Mouse (Mus musculus): ENCODE results near the gene Izumo1r.
A peak's percentile ranks its signal among the peaks of the same experiment; 100 is the strongest.

The Izumo1r gene

DNA sequence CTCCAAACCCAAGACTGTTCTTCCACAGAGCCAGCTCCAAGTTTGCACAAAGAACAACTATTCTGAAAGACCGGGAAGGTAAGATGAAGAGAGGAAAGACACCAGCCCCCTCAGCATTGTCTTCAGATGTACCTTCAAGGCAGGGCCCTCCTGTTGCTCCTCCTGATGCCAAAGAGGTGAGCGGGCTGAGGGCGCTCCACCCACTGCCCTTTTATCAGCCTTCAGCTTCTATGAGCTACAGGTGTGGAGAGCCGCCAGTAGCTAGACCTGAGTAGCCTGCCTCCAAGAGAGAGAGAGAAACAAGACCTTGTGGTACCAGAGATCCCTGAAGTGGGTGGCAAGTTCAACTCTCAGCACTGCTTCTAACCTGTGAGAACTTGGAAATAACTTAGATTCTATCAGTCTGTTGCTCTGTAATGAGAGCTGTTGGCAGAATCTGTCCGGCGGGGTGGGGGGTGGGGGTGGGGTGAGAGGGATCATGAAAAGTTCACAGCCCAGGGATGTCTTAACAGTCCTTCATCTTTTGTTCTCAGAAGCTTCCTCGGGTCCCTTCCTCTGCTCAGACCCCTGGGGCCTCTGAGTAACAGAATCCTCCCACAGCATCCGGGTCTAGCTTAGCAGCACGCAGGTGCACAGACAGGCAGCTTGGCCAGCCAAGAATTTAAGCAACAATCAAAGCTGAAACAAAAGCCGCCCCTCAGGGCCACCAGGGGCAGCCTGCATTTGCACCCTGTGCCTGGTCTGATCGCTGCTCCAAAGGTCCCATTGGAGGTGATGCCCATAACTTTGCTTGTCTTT lies at the start of gene Izumo1r:
Gene Izumo1r (minus strand): TSS at position 369 of the 798 bp plus-strand sequence.
- no peak for DNase-seq (ENCODE audit: low spot score in 2 of 2)

DNA sequence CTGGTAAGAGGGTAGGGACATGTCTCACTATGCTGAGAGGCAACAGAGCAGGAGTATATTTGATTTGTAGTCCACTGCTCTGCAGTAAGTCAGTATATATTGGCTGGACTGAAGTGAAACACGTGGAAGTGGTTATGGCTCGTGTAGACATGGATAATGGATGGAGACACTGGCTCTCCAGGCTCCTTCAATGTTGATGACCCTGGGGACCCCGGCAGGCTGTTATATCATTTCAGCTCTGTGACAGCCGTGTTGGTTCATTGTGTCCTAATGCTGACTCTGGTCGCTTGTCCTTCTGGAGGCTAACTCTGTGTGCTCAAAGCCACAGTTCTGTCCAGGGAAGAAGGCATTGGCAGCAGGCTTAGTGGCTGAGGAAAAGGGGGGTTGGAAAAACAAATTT lies 47.3 kb upstream of the Izumo1r start:
- no peak for DNase-seq (ENCODE audit: low spot score in 2 of 2)

DNA sequence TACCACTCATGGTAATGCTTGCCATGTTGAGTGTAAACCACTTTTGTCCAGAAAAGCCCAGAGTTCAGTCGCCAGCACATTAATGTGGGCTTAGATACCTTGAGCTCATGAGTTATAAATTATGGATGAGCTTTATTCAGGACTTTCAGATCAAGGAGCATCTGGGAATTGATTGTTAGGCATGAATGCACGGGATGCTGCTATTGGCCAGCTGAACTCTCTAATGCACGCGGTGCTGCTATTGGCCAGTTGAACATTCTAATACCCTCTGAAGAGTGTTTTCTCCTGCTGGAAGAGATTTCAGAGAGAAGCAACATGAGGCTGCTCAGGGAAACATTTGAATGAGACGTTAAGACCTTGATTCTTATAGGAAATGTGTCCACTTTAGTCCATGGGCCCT lies 45.1 kb upstream of the Izumo1r start:
- no peak for DNase-seq (ENCODE audit: low spot score in 2 of 2)

DNA sequence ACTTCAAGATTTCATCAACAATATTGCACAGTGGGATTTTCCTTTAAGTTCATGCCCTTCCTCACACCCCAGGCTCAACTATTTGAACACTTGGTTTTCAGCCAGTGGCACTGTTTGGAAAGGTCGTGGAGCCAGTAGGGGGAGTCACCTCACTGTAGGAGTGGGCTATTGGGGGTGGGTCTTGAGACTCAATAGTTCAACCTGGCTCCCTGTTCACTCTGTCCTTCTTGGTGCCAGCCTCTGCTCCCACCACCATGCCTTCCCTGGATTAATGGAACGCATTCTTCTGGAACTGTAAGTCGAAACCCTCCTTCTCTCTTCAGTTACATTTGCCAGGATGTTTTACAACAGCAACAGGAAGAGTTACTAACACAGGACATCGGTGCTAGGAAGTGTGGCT lies 42.9 kb upstream of the Izumo1r start:
- no peak for DNase-seq (ENCODE audit: low spot score in 2 of 2)

DNA sequence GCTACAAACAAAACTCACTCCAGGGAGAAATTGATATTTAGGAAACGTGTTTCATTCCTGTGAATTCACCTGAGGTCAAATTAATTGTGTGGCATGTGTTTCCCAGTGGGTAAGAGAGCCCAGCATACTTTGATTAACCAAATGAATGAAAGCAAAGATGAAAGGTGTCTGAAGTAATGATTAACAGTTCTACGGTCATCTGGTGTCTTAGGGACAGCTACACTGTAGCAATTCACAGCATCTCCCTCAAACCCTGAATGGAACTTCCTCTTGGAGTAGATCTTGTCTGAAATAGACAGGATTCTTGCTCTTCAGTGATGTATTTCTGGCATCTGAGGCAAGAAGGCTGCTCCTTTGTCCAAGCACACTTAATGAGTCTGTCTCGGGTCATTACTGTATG lies 42.2 kb upstream of the Izumo1r start:
- DNase-seq (ENCODE audit: low spot score in 2 of 2): no peak

DNA sequence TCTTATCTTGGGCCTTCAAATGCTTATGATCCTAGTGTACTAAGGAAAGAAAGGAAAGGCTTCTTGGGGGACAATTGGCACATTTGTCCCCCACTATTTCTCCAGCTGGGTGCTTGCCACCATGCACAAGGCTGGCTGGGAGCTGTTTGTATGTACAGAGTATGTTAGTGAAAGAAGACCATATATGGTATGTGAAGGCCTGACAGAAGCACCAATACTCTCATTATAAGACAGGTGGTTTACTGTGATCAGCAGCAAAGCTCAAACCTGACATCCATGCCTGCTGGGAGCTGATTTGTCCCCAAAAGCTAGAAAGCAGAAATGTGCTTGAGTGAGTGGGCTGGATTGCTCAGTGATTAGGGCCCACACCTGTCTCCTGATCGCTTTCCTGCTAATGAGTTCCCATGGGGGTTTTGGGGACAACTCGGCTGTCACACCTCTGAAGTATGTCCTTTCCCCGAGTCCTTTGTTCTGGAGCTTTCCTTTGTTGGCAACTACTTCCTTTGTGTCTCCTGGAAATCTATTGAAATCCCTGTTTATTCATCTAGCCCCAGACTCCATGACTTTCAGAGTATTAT lies 38.5 kb upstream of the Izumo1r start:
- DNase-seq (ENCODE audit: low spot score in 2 of 2): no peak

DNA sequence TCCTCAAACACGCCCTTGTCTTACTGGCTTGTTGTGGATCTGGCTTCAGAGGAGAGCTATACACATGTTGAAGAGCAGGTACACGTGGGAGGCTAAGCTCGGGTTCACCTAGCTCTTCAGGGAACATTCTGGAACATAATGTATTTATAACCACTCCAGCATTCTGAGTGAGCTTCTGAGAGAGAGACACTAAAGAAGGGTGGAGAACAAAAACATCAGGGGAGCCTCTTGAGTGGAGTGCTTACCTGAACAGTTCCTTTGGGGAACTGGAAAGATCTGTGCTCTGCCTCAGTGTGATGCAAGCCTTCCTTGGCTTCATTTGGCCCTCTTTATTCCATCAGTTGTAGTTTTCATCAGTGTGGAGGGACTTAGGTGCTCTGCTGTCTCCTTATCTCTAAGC lies 35.9 kb upstream of the Izumo1r start:
- DNase-seq (ENCODE audit: low spot score in 2 of 2): no peak

DNA sequence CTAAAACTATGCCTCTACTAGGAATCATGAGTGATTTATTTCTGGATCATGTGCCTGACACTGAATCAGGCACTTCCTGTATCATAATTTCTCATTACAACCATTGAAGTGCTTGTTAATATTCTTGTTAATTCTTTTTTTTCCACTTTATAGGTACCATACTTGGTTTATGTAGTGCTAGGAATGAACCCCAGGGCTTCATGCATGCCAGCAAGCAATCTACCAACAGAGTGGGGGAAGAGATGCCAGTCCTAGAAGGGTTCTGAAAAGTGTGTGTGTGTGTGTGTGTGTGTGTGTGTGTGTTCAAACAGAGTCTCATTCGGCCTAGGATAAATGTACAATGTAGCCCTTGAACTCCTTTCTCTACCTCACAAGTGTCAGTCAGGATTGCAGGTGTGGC lies 33.6 kb upstream of the Izumo1r start:
- DNase-seq (ENCODE audit: low spot score in 2 of 2): no peak

DNA sequence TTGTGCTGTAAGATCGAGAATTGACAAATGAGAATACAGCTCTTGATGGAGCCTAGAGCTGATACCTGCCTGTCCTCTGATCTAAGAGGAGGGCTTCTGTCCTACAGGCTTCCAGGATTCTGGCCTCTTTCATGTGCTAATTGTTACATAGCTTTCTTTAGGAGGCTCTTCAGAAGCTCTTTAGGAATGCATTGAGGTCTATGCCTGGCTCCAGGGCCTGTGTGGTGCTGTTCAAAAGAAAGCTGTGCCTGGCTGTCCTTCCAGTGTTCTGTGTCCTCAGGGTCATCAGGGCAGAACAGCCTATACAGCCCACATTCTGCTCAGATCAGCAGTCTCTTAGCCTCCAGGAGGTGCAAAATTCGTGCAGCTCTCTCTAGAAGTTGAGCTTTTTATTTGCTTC lies 31.1 kb upstream of the Izumo1r start:
- no peak for DNase-seq (ENCODE audit: low spot score in 2 of 2)

DNA sequence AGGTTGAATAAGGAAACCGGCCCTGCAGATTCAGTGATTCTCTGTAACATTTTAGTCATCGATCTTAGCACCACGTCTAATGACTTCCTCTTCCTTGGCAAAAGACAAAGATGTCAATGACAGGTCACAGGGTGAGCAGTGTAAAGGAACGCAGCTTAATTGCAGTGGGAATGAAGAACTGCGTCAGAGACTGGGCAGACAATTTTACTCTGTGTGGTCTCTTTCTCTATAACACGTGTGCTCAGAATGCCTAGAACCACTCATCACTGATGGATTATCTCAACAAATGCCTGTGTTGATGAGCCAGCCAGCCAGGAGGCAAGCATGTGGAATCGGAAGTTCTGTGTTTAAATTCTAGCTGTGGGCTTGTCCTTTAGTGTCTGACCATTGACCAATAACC lies 28.2 kb upstream of the Izumo1r start:
- no peak for DNase-seq (ENCODE audit: low spot score in 2 of 2)

DNA sequence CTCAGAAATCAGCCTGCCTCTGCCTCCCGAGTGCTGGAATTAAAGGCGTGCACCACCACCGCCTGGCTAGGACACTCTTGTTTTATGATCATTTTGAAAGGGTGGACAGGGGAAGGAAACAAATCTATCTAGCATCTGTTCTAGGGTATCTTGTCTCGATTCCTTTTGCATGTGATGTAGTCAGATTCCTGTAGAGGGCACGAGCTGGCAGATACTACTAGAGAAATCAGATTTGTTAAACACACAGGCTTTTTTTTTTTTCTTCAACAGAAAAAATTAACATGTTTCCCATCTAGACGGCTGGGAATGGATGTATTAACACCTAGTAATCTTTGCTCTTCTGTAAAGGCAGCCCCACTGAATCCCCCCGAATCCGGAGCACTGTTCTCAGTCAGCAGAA lies 27.5 kb upstream of the Izumo1r start:
- DNase-seq (ENCODE audit: low spot score in 2 of 2): no peak

DNA sequence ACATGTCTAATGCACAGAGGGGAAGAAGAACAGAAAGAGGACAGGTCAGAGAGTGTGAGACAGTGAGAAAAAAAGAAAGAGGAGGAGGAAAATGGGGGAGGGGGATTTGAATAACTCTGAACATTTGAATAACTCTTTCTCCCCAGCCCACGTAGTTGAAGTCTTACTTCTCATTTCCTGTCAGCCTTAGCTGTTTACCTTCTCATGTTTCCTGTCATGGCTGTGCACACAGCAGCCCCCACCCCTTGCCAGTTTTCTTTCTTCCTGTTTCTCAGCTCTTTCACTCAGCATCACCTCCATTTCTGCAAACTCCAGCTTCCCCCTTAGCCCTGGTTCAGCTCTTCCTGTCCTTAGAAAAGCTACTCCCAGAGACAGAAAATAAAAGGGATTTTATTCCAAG lies 22.8 kb upstream of the Izumo1r start:
- no peak for DNase-seq (ENCODE audit: low spot score in 2 of 2)

DNA sequence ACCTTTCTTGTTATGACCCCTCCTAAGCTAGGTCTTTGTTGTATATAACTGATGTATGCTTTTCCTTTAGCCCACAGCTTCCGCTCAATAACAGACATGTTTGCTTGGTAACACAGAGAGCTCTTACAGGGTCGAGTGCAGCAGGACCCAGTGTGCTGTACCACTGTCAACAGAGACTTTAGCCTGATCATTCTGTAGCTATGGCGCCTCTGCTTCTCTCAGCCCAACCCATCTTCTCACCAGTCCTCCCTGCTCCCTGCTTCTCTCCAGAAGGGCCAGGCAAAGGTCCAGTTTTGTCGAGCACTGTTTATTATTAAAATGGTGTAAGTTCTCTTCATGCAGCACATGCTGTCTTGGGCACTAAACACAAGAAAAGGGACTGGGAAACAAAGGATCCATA lies 19.9 kb upstream of the Izumo1r start:
- no peak for DNase-seq (ENCODE audit: low spot score in 2 of 2)

DNA sequence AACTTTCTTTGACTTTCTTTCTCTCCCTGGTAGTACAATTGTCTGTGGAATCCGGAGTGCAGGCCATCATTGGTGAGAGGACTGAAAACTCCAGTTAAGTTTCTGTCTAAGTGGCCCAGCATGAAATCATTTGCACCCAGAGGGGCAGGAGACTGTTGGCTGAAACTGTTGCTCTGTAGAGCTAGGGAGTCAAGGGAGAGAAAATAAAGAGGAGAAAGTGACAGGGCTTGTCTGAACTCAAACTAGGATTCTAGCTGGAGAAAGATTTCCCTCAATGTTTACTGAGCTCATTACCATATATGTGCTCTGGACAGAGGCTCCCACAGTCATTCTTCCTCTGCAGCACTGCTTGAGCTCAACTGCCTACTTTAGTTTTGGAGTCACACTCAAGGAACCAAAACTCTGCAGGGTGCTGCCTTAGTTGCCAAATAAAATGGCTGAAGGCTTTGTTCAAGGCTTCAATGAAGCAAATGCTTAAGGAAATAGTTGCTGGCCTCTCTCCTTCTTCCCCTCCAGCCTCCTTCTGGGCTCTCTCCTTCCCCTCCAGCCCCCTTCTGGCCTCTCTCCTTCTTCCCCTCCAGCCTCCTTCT lies 18.3 kb upstream of the Izumo1r start:
- no peak for DNase-seq (ENCODE audit: low spot score in 2 of 2)

DNA sequence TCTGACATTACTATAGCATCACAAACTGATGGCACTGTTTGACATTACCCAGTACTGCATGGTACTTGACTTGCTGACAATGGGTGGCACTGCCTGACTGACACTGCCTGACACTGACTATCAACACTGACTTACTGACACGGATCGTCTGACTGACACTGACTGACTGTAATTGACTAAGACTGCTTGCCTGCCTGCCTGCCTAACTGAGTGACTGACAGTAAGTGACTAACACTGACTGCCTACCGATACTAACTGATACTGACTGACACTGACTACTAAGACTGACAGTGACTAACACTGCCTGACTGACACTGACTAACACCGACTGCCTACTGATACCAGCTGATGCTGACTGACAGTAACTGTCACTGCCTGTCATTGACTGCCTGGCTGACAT lies 17.5 kb upstream of the Izumo1r start:
- no peak for DNase-seq (ENCODE audit: low spot score in 2 of 2)

DNA sequence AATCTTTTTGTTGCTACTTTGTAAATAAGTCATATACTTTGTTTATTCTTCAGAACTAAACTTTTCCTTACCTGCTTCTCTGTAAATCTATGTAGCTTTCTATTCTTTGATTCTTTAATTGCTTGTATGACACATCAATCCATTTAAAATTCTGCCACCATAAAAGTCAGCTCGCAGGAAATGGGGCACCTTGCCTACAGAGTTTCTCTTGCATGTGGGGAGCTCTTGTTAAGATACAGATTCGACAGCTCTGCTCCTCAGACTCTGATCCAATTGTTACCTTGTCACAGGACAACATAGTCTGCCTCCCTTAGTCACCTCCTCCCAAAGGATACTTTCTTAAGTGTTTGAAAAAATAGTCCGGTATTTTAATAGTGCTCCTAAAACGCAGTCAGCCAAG lies 16.9 kb upstream of the Izumo1r start:
- DNase-seq (ENCODE audit: low spot score in 2 of 2): no peak

DNA sequence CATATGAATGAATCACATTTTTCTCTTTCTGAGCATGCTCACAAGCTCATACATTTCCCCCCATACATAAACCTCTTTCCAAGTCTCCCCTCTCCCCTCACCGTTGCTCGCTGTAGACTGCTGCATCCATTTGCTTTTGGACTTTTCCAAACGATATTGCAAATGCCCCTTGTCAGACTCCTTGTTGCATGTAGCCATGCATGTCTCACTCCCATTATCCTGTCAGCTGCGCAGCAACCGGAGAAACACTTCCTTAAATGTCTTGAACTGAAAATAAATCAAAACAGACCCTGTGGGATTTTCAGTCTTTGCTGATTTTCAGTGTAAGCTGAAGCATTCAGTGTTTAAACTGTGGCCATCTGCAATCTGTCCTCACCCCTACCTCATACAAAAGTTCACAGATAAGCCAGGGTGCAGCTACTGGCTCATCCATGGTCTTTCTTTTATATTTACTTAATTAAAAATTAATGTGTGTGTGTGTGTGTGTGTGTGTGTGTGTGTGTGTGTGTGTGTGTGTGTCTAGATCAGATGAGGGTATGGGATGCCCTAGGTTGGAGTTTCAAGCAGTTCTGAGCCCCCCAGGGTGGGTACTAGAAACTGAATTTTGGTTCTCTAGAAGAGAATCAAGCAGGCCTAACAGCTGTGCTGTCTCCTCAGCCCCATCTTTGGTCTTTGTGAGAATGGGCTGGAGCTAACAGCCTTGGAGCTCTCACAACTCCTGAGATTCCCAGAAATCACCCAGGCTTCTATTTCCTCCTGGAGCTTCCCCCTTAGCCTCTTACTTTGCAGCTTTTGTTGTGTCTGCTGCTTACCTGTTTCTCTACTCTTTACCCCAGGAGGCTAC lies 15.3 kb upstream of the Izumo1r start:
- no peak for DNase-seq (ENCODE audit: low spot score in 2 of 2)

DNA sequence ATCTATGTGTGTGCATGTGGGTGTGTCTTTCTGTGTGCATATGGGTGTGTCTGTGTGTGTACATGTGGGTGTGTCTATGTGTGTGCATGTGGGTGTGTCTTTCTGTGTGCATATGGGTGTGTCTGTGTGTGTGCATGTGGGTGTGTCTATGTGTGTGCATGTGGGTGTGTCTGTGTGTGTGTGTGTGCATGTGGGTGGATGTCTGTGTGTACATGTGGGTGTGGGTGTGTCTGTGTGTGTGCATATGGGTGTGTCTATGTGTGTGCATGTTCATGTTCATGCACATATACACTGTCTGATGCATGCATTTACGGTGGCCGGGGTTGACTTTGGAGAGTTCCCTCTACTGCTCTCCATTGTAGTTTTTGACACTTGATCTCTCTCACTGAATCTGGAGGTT lies 13.9 kb upstream of the Izumo1r start:
- no peak for DNase-seq (ENCODE audit: low spot score in 2 of 2)

DNA sequence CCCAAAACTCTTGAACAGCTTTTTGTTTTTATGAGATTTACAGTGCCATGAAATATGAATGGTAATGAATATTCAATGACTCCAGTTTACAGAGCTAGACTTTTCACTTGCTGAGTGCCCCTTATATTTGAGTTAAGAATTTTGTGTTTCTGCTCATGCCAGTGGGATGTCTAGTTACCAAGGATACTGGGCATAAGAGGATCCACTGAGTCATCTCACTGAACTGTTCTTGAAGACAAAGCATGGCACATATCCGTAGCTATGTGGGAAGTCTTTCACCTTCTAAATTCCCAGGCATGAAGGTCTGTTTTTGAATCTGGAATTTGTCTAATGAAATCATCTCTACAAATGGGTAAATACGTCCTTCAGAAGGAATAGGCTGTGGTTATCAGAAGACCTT lies 8.3 kb upstream of the Izumo1r start:
- no peak for DNase-seq (ENCODE audit: low spot score in 2 of 2)

DNA sequence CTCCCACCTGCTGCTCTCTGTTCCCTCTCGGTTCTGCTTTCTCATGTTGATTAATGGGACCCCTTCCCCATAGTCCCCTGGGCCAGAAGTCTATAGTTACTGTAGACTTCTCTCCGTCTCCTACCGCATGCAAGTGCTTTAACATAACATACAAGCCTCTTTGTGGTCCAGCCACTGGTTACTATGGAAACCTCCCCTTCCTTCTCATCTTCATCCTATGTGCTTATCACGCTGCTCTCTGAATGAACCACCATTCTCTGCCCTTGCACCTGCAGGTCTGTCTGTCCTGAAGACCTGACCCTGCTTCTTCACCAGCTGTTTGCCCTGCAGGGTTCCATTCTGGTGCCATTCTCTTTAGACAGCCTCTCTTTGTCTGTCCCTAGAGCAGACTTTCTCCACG lies 6.2 kb upstream of the Izumo1r start:
- no peak for DNase-seq (ENCODE audit: low spot score in 2 of 2)

DNA sequence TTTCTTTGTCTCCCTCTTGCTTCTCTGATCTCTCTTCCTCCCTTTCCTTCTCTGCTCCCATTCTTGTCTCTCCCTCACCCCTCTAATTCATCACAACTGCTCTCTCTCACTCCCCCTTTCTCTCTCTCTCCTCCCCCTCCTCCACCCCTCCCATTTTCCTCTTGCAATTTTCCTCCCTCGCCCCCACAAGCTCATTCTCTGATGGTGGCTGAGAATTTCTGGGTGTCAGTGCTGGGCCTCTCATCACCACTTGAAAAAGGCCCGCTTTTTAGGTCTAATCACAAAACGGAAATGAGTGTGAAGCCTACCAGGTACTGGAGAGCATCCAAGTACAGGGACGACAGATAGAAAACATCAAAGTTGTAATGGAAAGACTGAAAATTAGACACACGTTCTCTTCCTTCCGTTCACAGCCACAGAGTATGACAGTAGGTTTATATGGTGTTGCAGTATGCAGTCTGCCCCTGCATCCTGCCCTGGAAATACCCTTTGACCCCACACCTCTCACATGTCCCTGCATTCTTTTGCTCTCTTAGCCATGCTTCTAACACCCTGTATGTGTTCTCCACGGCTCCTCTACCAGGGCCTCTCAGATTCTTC lies 4.2 kb upstream of the Izumo1r start:
- peak; percentile 32 to 36 for DNase-seq (ENCODE audit: low spot score in 2 of 2)

DNA sequence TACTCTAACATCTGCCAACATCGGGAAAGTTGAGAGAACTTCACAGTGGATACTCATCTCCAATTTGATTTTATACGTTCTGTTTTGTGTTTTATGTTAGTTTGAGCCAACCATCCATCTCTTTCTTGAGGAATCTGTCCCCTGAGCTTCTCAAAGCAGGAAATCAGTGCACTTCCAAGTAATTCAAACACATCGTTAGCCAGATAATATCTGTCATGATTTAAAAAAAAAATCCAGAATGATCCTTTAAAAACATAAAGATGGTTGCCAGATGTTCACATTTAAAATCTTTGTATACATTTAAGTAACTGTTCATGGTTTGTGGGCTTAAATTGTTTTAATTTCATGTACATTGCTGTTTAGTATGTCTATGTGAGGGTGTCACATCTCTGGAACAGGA lies 2.2 kb upstream of the Izumo1r start:
- no peak for DNase-seq (ENCODE audit: low spot score in 2 of 2)
